Mouse (Mus musculus) gastrocnemius, adult 2 months (tissue): Measurements from ENCODE around the gene Hs3st4. TPM values are rescaled to one million over a fixed set of nuclear protein-coding genes. Genes with fewer than 3 reads are reported as not detected.

ENCODE experiments used
- DNase-seq: peaks from one replicate; pipeline ENCODE4 v3.0.0; 2022
- H3K27ac ChIP-seq: fragments of 200-600 bp; 2 replicates; pipeline ENCODE4 v1.8.1; 2022; ENCODE audit warnings: mild to moderate bottlenecking
- H3K4me3 ChIP-seq: fragments of 200-600 bp; 2 replicates; pipeline ENCODE4 v1.8.1; 2022; ENCODE audit warnings: mild to moderate bottlenecking, moderate library complexity
- CTCF ChIP-seq: fragments of 200-600 bp; IDR thresholded peaks from 2 replicates; pipeline ENCODE4 v1.8.1; 2022; ENCODE audit warnings: antibody characterized with exemption, mild to moderate bottlenecking, moderate library complexity
- intact Hi-C: fragments of 180-260 bp; cut with DNase I; formaldehyde crosslinking; loops from one replicate; pipeline ENCODE4 v1.15.1; 2025
- total RNA-seq, 2 experiments: library from RNA; stranded (reverse); gene quantifications; 2 replicates each; pipeline ENCODE4 v1.2.3; 2021

Hs3st4 gene
- total RNA-seq, 2 experiments from 2014 or later: not detected

GRCm38 (mm10) chr7:124032236-124032635 is 49.6 kb downstream of the Hs3st4 start:
- DNase-seq: no peak
- Histone ChIP-seq H3K27ac (no peak overlapping the region), H3K4me3 (no peak overlapping the region)
- TF ChIP-seq CTCF: no peak
- intact Hi-C loops: no loop called here

- intact Hi-C loops: no loop called here
- DNase-seq: no peak
- H3K27ac ChIP-seq: no peak overlapping the region
- no peak for TF ChIP-seq CTCF
- no peak overlapping the region for H3K4me3 ChIP-seq
Measured at GRCm38 (mm10) chr7:124033332-124033731, 50.7 kb downstream of the Hs3st4 start.

GRCm38 (mm10) chr7:124037281-124037700 is 54.6 kb downstream of the Hs3st4 start:
- intact Hi-C loops: no loop called here
- no peak for TF ChIP-seq CTCF
- H3K27ac ChIP-seq: no peak overlapping the region
- no peak for DNase-seq
- H3K4me3 ChIP-seq: no peak overlapping the region

- TF ChIP-seq CTCF: no peak
- intact Hi-C loops: no loop called here
Measured at GRCm38 (mm10) chr7:124039142-124039541, 56.5 kb downstream of the Hs3st4 start.

GRCm38 (mm10) chr7:124047382-124047781 is 64.7 kb downstream of the Hs3st4 start:
- TF ChIP-seq CTCF: no peak
- DNase-seq: no peak
- intact Hi-C loops: no loop called here
- no peak overlapping the region for H3K27ac ChIP-seq
- no peak overlapping the region for H3K4me3 ChIP-seq

More at GRCm38 (mm10) chr7:124039142-124039541, 56.5 kb downstream of the Hs3st4 start:
- Histone ChIP-seq H3K4me3 (no peak overlapping the region), H3K27ac (no peak overlapping the region)
- DNase-seq: no peak

GRCm38 (mm10) chr7:124048971-124049370 is 66.3 kb downstream of the Hs3st4 start:
- H3K4me3 ChIP-seq: no peak overlapping the region
- TF ChIP-seq CTCF: no peak
- no peak overlapping the region for H3K27ac ChIP-seq
- no peak for DNase-seq
- intact Hi-C loops: no loop called here

- no peak overlapping the region for H3K4me3 ChIP-seq
- no peak for DNase-seq
- no peak overlapping the region for H3K27ac ChIP-seq
- no peak for TF ChIP-seq CTCF
- intact Hi-C loops: no loop called here
Measured at GRCm38 (mm10) chr7:124050421-124050820, 67.8 kb downstream of the Hs3st4 start.

GRCm38 (mm10) chr7:124083741-124084140 is 101.1 kb downstream of the Hs3st4 start:
- H3K27ac ChIP-seq: no peak overlapping the region
- intact Hi-C loops: no loop called here

GRCm38 (mm10) chr7:124129019-124129418 is 146.3 kb downstream of the Hs3st4 start:
- TF ChIP-seq CTCF: peak; percentile 60
- no peak overlapping the region for H3K27ac ChIP-seq
- intact Hi-C loops: loop anchor here (5.0 kb wide), 2 partner anchors 653 to 1263 kb away; no protein-coding TSS in a partner anchor
- no peak overlapping the region for H3K4me3 ChIP-seq
- no peak for DNase-seq

More at GRCm38 (mm10) chr7:124083741-124084140, 101.1 kb downstream of the Hs3st4 start:
- TF ChIP-seq CTCF: no peak
- no peak overlapping the region for H3K4me3 ChIP-seq
- no peak for DNase-seq

GRCm38 (mm10) chr7:124131312-124131711 is 148.6 kb downstream of the Hs3st4 start:
- peak; percentile 43 for DNase-seq
- intact Hi-C loops: no loop called here
- H3K27ac ChIP-seq: no peak overlapping the region
- no peak for TF ChIP-seq CTCF
- no peak overlapping the region for H3K4me3 ChIP-seq

- no peak overlapping the region for H3K27ac ChIP-seq
- no peak for DNase-seq
- TF ChIP-seq CTCF: no peak
- intact Hi-C loops: no loop called here
- H3K4me3 ChIP-seq: no peak overlapping the region
Measured at GRCm38 (mm10) chr7:124136133-124136532, 153.5 kb downstream of the Hs3st4 start.

- intact Hi-C loops: no loop called here
- Histone ChIP-seq H3K27ac (no peak overlapping the region), H3K4me3 (no peak overlapping the region)
- no peak for TF ChIP-seq CTCF
- no peak for DNase-seq
Measured at GRCm38 (mm10) chr7:124141229-124141628, 158.6 kb downstream of the Hs3st4 start.

GRCm38 (mm10) chr7:124150901-124151300 is 168.2 kb downstream of the Hs3st4 start:
- no peak for DNase-seq
- TF ChIP-seq CTCF: no peak
- Histone ChIP-seq H3K27ac (no peak overlapping the region), H3K4me3 (no peak overlapping the region)
- intact Hi-C loops: no loop called here

- H3K27ac ChIP-seq: no peak overlapping the region
Measured at GRCm38 (mm10) chr7:124163301-124163700, 180.6 kb downstream of the Hs3st4 start.

More at GRCm38 (mm10) chr7:124163301-124163700, 180.6 kb downstream of the Hs3st4 start:
- DNase-seq: no peak
- no peak for TF ChIP-seq CTCF
- H3K4me3 ChIP-seq: no peak overlapping the region
- intact Hi-C loops: no loop called here
